Mouse (Mus musculus) leukemia stem cell, adult 10-12 weeks (primary cell): ENCODE results near the gene Mrps26. TPM values are rescaled to one million over a fixed set of nuclear protein-coding genes. Genes with fewer than 3 reads are reported as not detected.

ENCODE experiments used
- polyA plus RNA-seq: library from polyadenylated mRNA; stranded (reverse); fragments of >175 nt; gene quantifications from 2 replicates; pipeline ENCODE4 v1.2.3, GENCODE M21; 2012; ENCODE audit warnings: low replicate concordance

Gene Mrps26
- 88.7 and 188 TPM in 2 replicates for polyA plus RNA-seq

DNA sequence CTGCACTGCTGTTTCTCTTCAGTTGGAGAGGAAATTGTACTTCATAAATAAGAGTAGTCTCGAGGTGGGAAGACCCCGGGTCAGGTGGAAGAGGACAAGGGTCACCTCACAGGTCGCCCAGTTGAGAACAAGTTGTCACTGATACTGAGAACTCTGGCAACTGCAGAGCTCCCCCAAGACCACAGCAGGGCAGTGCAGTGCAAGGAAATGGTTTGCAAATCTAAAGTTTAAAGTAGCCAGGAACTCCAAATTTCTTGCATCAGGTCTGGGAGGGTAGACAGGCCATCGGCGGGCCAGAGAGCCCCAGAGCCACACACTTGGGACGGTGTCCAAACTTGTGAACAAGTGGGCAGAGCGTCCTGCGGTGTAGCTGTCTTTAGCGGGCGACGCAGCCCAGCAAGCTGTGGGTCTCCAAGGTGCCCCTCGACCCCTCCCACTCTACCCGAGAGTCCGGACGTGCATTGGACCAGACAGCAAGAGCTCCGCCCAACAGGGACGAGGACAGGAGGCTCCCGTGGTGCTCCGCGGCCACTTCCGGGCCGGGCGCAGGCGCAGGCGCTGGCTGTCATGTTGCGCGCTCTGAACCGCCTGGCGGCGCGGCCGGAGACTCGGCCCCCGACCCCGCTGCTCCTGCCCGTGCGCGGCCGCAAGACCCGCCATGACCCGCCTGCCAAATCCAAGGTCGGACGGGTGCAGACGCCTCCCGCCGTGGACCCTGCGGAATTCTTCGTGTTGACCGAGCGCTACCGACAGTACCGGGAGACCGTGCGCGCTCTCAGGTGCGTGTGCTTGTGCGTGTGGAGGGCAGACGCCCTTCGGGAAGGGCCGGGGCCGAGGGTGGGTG lies at the start of gene Mrps26:
TSS of gene Mrps26 (plus strand) at position 531 of the 844 bp plus-strand sequence.

DNA sequence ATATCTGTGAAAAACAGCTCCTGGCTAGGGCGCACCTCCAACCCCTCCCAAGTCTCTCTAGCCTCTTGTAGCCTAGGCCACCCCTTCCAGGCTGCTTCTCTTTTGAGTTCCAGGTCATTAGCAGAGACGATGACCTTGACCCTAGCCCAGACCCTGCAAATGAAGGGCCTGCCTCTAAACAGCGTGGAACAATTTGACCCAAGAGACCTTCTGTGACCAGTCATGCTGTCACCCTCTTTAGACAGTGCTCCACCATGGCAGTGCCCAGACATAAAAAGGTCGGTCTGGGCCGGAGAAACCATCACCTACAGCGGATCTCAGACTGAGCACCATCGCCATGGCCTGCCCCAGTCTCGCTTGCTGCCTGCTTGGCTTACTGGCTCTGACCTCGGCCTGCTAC lies 12.3 kb downstream of the Mrps26 start, which contains the start of gene Oxt:
TSS of gene Oxt (plus strand) at position 301 of the 400 bp plus-strand sequence.

DNA sequence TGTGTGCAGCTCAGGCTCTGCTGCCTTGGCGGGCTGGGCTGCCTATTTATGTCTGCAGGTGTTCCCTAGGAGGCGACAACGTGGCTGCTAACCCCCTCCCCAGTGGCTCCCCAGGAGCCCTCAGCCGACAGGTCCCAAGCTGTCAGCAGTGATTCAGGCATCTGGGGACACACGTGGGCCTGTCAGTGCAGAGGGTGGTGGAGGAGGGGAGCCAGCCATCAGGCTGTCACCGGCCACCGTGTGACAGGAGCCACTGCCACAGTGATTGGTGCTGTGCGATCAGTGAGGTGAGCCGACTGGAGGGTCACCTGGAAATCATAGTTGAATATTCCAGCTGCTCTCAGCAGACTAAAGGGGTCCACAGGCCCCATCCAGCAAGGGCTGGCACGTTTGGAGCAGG lies 19.0 kb downstream of the Mrps26 start, which contains the start of gene Avp:
TSS of gene Avp (minus strand) at position 3 of the 400 bp plus-strand sequence.

Other genes starting within 250 kb of the Mrps26 start
- 0.30 and 0.91 TPM in 2 replicates for gene Cpxm1, start 166.2 kb upstream of the Mrps26 start, polyA plus RNA-seq
- gene Gm28372, start 158.5 kb upstream of the Mrps26 start, polyA plus RNA-seq = not detected in 2 replicates
- not detected in 2 replicates for gene 1700020A23Rik, start 158.5 kb upstream of the Mrps26 start, polyA plus RNA-seq
- gene Tmem239, start 157.3 kb upstream of the Mrps26 start, polyA plus RNA-seq = not detected in 2 replicates
- gene Vps16, start 139.4 kb upstream of the Mrps26 start, polyA plus RNA-seq = 7.0 and 7.9 TPM in 2 replicates
- 6.0 and 7.3 TPM in 2 replicates for gene Pced1a, start 139.0 kb upstream of the Mrps26 start, polyA plus RNA-seq
- gene Ptpra, start 113.5 kb upstream of the Mrps26 start, polyA plus RNA-seq = 9.8 and 19.8 TPM in 2 replicates
- gene Oxt, start 12.4 kb downstream of the Mrps26 start, polyA plus RNA-seq = 0.73 TPM in 1 of 2 replicates, not detected in the other
- gene Avp, start 18.8 kb downstream of the Mrps26 start, polyA plus RNA-seq = not detected in 2 replicates
- gene Fastkd5, start 66.3 kb downstream of the Mrps26 start, polyA plus RNA-seq = 0.09 and 1.7 TPM in 2 replicates
- 2.0 and 3.0 TPM in 2 replicates for gene Ubox5, start 66.3 kb downstream of the Mrps26 start, polyA plus RNA-seq
- 4.3 and 5.1 TPM in 2 replicates for gene Lzts3, start 79.1 kb downstream of the Mrps26 start, polyA plus RNA-seq
- gene Ddrgk1, start 100.9 kb downstream of the Mrps26 start, polyA plus RNA-seq = 111 and 170 TPM in 2 replicates
- 4.7 and 10.8 TPM in 2 replicates for gene Itpa, start 103.9 kb downstream of the Mrps26 start, polyA plus RNA-seq
- gene Slc4a11, start 133.8 kb downstream of the Mrps26 start, polyA plus RNA-seq = 0.40 and 0.55 TPM in 2 replicates